Mouse (Mus musculus): Measurements from ENCODE around the gene Sox10.

- TF ChIP-seq POLR2A (IDR thresholded peaks at IDR 0.05; ENCODE audit: borderline replicate concordance, extremely low read depth, insufficient read depth, insufficient read length, poor library complexity, severe bottlenecking) = no peak
- TF ChIP-seq CTCF (IDR thresholded peaks at IDR 0.05; ENCODE audit: borderline replicate concordance, extremely low read depth, insufficient read depth, insufficient read length) = peak; percentile 38; the same call in 1 of the 2 replicates
These were observed 25.4 kb downstream of the Sox10 start for GRCm38 (mm10) chr15:79139640-79140039.
